Mouse (Mus musculus): ENCODE measurements around the gene Vmn1r38. TPM values are rescaled to one million over a fixed set of nuclear protein-coding genes. Genes with fewer than 3 reads are reported as not detected.
"Not testable (repeated sequence)": the region's sequence is repeated elsewhere in the genome, so short reads cannot be mapped to it uniquely, and the experiment has no call there.

Gene Vmn1r38
- total RNA-seq (2014; fragmentation: Nextera tagmentation), result not detected in 2 replicates
- total RNA-seq (2017), result 0.06 and 0.11 TPM in 2 replicates
- polyA plus RNA-seq (2012), result not detected in 2 replicates

DNA sequence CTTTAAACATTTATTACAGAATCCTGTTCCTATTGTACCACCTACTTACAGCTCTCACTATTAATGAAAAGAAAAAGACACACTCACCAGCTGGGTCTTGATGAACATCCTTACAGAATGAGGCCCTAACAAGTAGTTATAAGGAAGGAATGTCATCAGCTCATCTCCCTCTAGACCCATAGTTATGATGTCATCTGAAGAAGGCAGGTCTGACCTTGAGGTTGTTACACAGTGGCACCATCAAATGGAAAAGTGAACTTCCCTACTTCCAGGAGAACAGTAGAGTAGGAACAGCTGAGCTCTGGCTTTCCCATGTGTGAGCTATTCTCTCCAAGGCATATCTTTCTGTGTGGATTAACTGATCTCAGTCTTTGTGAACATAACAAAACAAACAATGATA is at the start of gene Vmn1r38:
Gene Vmn1r38, minus strand, starts transcription at position 101 of the 400 bp plus-strand sequence.
- H3K4me3 ChIP-seq (ENCODE audit: low read depth, low read length); ATAC-seq (ENCODE audit: extremely low read depth, insufficient number of reproducible peaks, low FRiP score, poor library complexity, severe bottlenecking); DNase-seq (ENCODE audit: low spot score); H3K9me3 ChIP-seq (replicated peaks); H3K27me3 ChIP-seq (ENCODE audit: insufficient read depth, low read length); H3K4me1 ChIP-seq (ENCODE audit: insufficient read depth, low read depth, low read length); H3K36me3 ChIP-seq (replicated peaks): not testable (repeated sequence)

DNA sequence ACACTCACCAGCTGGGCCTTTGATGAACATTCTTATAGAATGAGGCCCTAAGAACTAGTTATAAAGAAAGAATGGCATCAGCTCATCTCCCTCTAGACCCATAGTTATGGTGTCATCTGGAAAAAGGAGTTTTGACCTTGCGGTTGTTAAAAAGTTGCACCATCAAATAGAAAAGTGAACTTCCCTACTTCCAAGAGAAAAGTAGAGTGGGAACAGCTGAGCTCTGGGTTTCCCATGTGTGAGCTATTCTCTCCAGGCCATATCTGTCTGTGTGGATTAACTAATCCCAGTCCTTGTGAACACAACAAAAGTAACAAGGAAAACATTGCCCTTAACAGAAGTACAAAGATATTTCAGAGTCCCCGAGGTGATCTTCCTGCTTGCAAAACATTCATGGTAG is 28.1 kb upstream of the Vmn1r38 start, which contains the start of gene Vmn1r39:
Gene Vmn1r39, minus strand, starts transcription at position 101 of the 400 bp plus-strand sequence.
- H3K4me1 ChIP-seq (ENCODE audit: insufficient read depth, low read depth, low read length), result no peaks in the 10 kb centered on the region
- H3K27me3 ChIP-seq (ENCODE audit: insufficient read depth, low read length), result no peaks in the 10 kb centered on the region
- no peaks in the 10 kb centered on the region for H3K9me3 ChIP-seq (replicated peaks)
- ATAC-seq (ENCODE audit: extremely low read depth, insufficient number of reproducible peaks, low FRiP score, poor library complexity, severe bottlenecking), result no peak
- no peak for TF ChIP-seq GATA2 (IDR thresholded peaks at IDR 0.05; ENCODE audit: borderline replicate concordance, low read depth, low read length)
- TF ChIP-seq CTCF (IDR thresholded peaks at IDR 0.05; ENCODE audit: low read depth, low read length), result no peak
- no peak for TF ChIP-seq GATA1 (IDR thresholded peaks at IDR 0.05; ENCODE audit: borderline replicate concordance, low read length)
- TF ChIP-seq TAL1 (conservative IDR thresholded peaks at IDR 0.05; ENCODE audit: low read depth, low read length), result no peak
- no peak for TF ChIP-seq POLR2AphosphoS5 (IDR thresholded peaks at IDR 0.05; ENCODE audit: insufficient replicate concordance, low read depth, low read length)
- H3K4me3 ChIP-seq (ENCODE audit: low read depth, low read length), result no peak within 1 kb of the TSS
- DNase-seq (ENCODE audit: low spot score), result no peak
- no peaks in the 10 kb centered on the region for H3K36me3 ChIP-seq (replicated peaks)

DNA sequence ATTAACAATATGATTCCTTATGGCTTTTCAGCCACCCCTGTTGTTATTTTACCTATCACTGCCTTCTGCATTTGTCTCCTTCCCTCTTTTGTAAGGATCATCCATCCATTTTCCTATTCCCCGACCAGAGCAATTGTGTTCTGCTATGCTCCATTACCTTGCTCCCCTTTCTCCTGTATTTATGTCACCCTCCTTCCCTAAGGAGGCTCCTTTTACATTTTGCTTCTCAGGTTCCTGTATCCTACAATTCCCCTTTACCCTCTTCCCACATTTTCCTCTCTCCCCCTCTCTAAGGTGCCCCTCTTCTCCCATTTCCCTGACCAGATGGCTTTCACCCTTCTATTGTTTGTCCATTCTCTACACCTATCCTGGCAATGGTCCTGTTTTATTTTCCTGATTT is 23.9 kb upstream of the Vmn1r38 start:
- Histone ChIP-seq H3K4me3 (ENCODE audit: low read depth, low read length) (no peak overlapping the region), H3K36me3 (replicated peaks) (no peaks in the 10 kb centered on the region), H3K4me1 (ENCODE audit: insufficient read depth, low read depth, low read length) (no peaks in the 10 kb centered on the region), H3K9me3 (replicated peaks) (no peaks in the 10 kb centered on the region), H3K27me3 (ENCODE audit: insufficient read depth, low read length) (no peaks in the 10 kb centered on the region)
- ATAC-seq (ENCODE audit: extremely low read depth, insufficient number of reproducible peaks, low FRiP score, poor library complexity, severe bottlenecking) (no peak), DNase-seq (ENCODE audit: low spot score) (no peak)
- TF ChIP-seq CTCF (IDR thresholded peaks at IDR 0.05; ENCODE audit: low read depth, low read length) (no peak), GATA2 (IDR thresholded peaks at IDR 0.05; ENCODE audit: borderline replicate concordance, low read depth, low read length) (no peak), POLR2AphosphoS5 (IDR thresholded peaks at IDR 0.05; ENCODE audit: insufficient replicate concordance, low read depth, low read length) (no peak), GATA1 (IDR thresholded peaks at IDR 0.05; ENCODE audit: borderline replicate concordance, low read length) (no peak), TAL1 (conservative IDR thresholded peaks at IDR 0.05; ENCODE audit: low read depth, low read length) (no peak)

DNA sequence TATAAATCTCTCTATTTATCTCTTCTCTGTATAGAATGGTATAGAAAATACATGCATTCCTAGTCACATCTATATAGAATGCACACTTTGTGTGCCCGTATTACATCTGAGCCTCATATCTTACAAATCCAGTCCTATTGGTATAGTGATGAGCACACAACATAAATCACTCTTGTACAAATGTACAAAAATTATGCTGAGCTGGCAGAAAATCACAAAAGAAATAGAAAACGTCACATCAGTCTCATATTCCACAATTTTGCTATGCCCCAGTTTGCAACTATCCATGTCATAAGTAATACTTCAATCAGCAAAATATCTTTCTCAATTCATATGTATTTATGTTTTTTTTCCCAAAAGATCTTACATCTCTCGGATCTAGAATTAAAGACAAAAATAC is 23.3 kb upstream of the Vmn1r38 start:
- DNase-seq (ENCODE audit: low spot score) (no peak), ATAC-seq (ENCODE audit: extremely low read depth, insufficient number of reproducible peaks, low FRiP score, poor library complexity, severe bottlenecking) (no peak)
- H3K9me3 ChIP-seq (replicated peaks), result no peaks in the 10 kb centered on the region
- no peak overlapping the region for H3K4me3 ChIP-seq (ENCODE audit: low read depth, low read length)
- no peaks in the 10 kb centered on the region for H3K27me3 ChIP-seq (ENCODE audit: insufficient read depth, low read length)
- TF ChIP-seq TAL1 (conservative IDR thresholded peaks at IDR 0.05; ENCODE audit: low read depth, low read length) (no peak), GATA2 (IDR thresholded peaks at IDR 0.05; ENCODE audit: borderline replicate concordance, low read depth, low read length) (no peak), CTCF (IDR thresholded peaks at IDR 0.05; ENCODE audit: low read depth, low read length) (no peak), GATA1 (IDR thresholded peaks at IDR 0.05; ENCODE audit: borderline replicate concordance, low read length) (no peak), POLR2AphosphoS5 (IDR thresholded peaks at IDR 0.05; ENCODE audit: insufficient replicate concordance, low read depth, low read length) (no peak)
- H3K36me3 ChIP-seq (replicated peaks), result no peaks in the 10 kb centered on the region
- H3K4me1 ChIP-seq (ENCODE audit: insufficient read depth, low read depth, low read length), result no peaks in the 10 kb centered on the region

DNA sequence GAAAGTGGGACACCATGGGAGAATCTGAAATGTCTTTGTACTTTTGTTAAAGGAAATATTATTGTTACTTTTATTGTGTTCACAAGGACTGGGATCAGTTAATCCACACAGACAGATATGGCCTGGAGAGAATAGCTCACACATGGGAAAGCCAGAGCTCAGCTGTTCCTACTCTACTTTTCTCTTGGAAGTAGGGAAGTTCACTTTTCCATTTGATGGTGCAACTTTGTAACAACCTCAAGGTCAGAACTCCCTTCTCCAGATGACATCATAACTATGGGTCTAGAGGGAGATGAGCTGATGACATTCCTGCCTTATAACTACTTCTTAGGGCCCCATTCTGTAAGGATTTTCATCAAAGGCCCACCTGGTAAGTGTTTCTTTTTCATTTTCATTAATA is 53.3 kb downstream of the Vmn1r38 start, which contains the start of gene Vmn1r37:
Gene Vmn1r37, plus strand, starts transcription at position 301 of the 400 bp plus-strand sequence.
- not testable (repeated sequence) for H3K36me3 ChIP-seq (replicated peaks); ATAC-seq (ENCODE audit: extremely low read depth, insufficient number of reproducible peaks, low FRiP score, poor library complexity, severe bottlenecking)

More for the DNA sequence above, 53.3 kb downstream of the Vmn1r38 start, which contains the start of gene Vmn1r37:
- H3K4me1 ChIP-seq (ENCODE audit: insufficient read depth, low read depth, low read length); H3K9me3 ChIP-seq (replicated peaks); DNase-seq (ENCODE audit: low spot score); H3K4me3 ChIP-seq (ENCODE audit: low read depth, low read length); H3K27me3 ChIP-seq (ENCODE audit: insufficient read depth, low read length): not testable (repeated sequence)

Other genes starting within 250 kb of the Vmn1r38 start
- gene Mad2l1, start 247.2 kb downstream of the Vmn1r38 start, total RNA-seq (2014; fragmentation: Nextera tagmentation), result 233 TPM in 2 replicates
- 137 and 159 TPM in 2 replicates for gene Mad2l1, start 247.2 kb downstream of the Vmn1r38 start, total RNA-seq (2017)
- 6.0 and 7.9 TPM in 2 replicates for gene Mad2l1, start 247.2 kb downstream of the Vmn1r38 start, polyA plus RNA-seq (2012)
- gene Vmn1r32, start 222.5 kb downstream of the Vmn1r38 start, total RNA-seq (2014; fragmentation: Nextera tagmentation), result not detected in 2 replicates
- gene Vmn1r32, start 222.5 kb downstream of the Vmn1r38 start, total RNA-seq (2017), result 0.05 TPM in 1 of 2 replicates, not detected in the other
- not detected in 2 replicates for gene Vmn1r32, start 222.5 kb downstream of the Vmn1r38 start, polyA plus RNA-seq (2012)
- gene Vmn1r33, start 164.3 kb downstream of the Vmn1r38 start, total RNA-seq (2014; fragmentation: Nextera tagmentation), result not detected in 2 replicates
- 0.06 and 0.16 TPM in 2 replicates for gene Vmn1r33, start 164.3 kb downstream of the Vmn1r38 start, total RNA-seq (2017)
- gene Vmn1r33, start 164.3 kb downstream of the Vmn1r38 start, polyA plus RNA-seq (2012), result not detected in 2 replicates
- not detected in 2 replicates for gene Vmn1r34, start 138.7 kb downstream of the Vmn1r38 start, total RNA-seq (2014; fragmentation: Nextera tagmentation)
- 0.11 and 0.17 TPM in 2 replicates for gene Vmn1r34, start 138.7 kb downstream of the Vmn1r38 start, total RNA-seq (2017)
- not detected in 2 replicates for gene Vmn1r34, start 138.7 kb downstream of the Vmn1r38 start, polyA plus RNA-seq (2012)
- not detected in 2 replicates for gene Vmn1r35, start 96.7 kb downstream of the Vmn1r38 start, total RNA-seq (2014; fragmentation: Nextera tagmentation)
- gene Vmn1r35, start 96.7 kb downstream of the Vmn1r38 start, total RNA-seq (2017), result 0.05 and 0.12 TPM in 2 replicates
- gene Vmn1r35, start 96.7 kb downstream of the Vmn1r38 start, polyA plus RNA-seq (2012), result not detected in 2 replicates
- gene Vmn1r36, start 63.5 kb downstream of the Vmn1r38 start, total RNA-seq (2014; fragmentation: Nextera tagmentation), result not detected in 2 replicates
- 0.16 TPM in 1 of 2 replicates, not detected in the other for gene Vmn1r36, start 63.5 kb downstream of the Vmn1r38 start, total RNA-seq (2017)
- not detected in 2 replicates for gene Vmn1r36, start 63.5 kb downstream of the Vmn1r38 start, polyA plus RNA-seq (2012)
- not detected in 2 replicates for gene Vmn1r37, start 53.2 kb downstream of the Vmn1r38 start, total RNA-seq (2014; fragmentation: Nextera tagmentation)
- gene Vmn1r37, start 53.2 kb downstream of the Vmn1r38 start, total RNA-seq (2017), result not detected in 2 replicates
- not detected in 2 replicates for gene Vmn1r37, start 53.2 kb downstream of the Vmn1r38 start, polyA plus RNA-seq (2012)
- not detected in 2 replicates for gene Vmn1r39, start 28.0 kb upstream of the Vmn1r38 start, total RNA-seq (2014; fragmentation: Nextera tagmentation)
- 0.17 and 0.22 TPM in 2 replicates for gene Vmn1r39, start 28.0 kb upstream of the Vmn1r38 start, total RNA-seq (2017)
- gene Vmn1r39, start 28.0 kb upstream of the Vmn1r38 start, polyA plus RNA-seq (2012), result not detected in 2 replicates
- gene Gng12, start 113.8 kb upstream of the Vmn1r38 start, total RNA-seq (2014; fragmentation: Nextera tagmentation), result 0.53 TPM in 1 of 2 replicates, not detected in the other
- 0.11 and 0.17 TPM in 2 replicates for gene Gng12, start 113.8 kb upstream of the Vmn1r38 start, total RNA-seq (2017)
- gene Gng12, start 113.8 kb upstream of the Vmn1r38 start, polyA plus RNA-seq (2012), result not detected in 2 replicates

Measured in G1E (cell line).